Mouse (Mus musculus) ES-E14 (cell line): ENCODE data around the gene Dpp10. TPM values are rescaled to one million over a fixed set of nuclear protein-coding genes. Genes with fewer than 3 reads are reported as not detected.

ENCODE experiments used
- DNase-seq: peaks from one replicate; pipeline ENCODE4 v3.0.0-alpha.2; 2013; ENCODE audit warnings: low read depth, low spot score
- H3K27ac ChIP-seq: 2 replicates; pipeline ENCODE4 v1.5.1; 2012; ENCODE audit warnings: low read depth, mild to moderate bottlenecking, low read length, moderate library complexity, mixed read lengths; ENCODE audit not compliant: poor library complexity, insufficient read depth, severe bottlenecking
- H3K36me3 ChIP-seq: 2 replicates; pipeline ENCODE4 v1.6.1; 2012; ENCODE audit warnings: mild to moderate bottlenecking, low read length, moderate library complexity, mixed read lengths; ENCODE audit not compliant: control insufficient read depth, poor library complexity, insufficient read depth, severe bottlenecking
- H3K4me1 ChIP-seq, 2 experiments: fragments of 150-350 bp in 1 of 2; sonication (generic) in 1 of 2; 2 replicates each; pipeline ENCODE4 v1.6.1; 2012; ENCODE audit warnings: low read length in 2 of 2, mild to moderate bottlenecking in 1 of 2, mixed read lengths in 1 of 2; ENCODE audit not compliant: control insufficient read depth in 2 of 2, insufficient read depth in 2 of 2, poor library complexity in 1 of 2
- H3K4me3 ChIP-seq, 2 experiments: fragments of 150-350 bp in 1 of 2; sonication (generic) in 1 of 2; 2 replicates each; pipeline ENCODE4 v1.5.1; 2012; ENCODE audit warnings: low read length in 2 of 2, low read depth in 1 of 2, mild to moderate bottlenecking in 1 of 2, mixed read lengths in 1 of 2; ENCODE audit not compliant: insufficient read depth in 1 of 2, poor library complexity in 1 of 2, severe bottlenecking in 1 of 2
- H3K9ac ChIP-seq: 2 replicates; pipeline ENCODE4 v1.6.1; 2012; ENCODE audit warnings: low read depth, mild to moderate bottlenecking, low read length, mixed read lengths; ENCODE audit not compliant: poor library complexity, insufficient read depth, severe bottlenecking
- H3K9me3 ChIP-seq: fragments of 150-350 bp; sonication (generic); 2 replicates; pipeline ENCODE4 v1.6.1; 2012; ENCODE audit warnings: low read depth, mild to moderate bottlenecking, low read length; ENCODE audit not compliant: control insufficient read depth, insufficient read depth
- CHD2 ChIP-seq: IDR thresholded peaks from 2 replicates; pipeline ENCODE4 v1.6.1; 2014; ENCODE audit warnings: mild to moderate bottlenecking, low read depth, low read length, inconsistent platforms
- HCFC1 ChIP-seq: IDR thresholded peaks from 2 replicates; pipeline ENCODE4 v1.6.1; 2012; ENCODE audit warnings: low read length, inconsistent platforms, borderline replicate concordance; ENCODE audit not compliant: insufficient read depth
- MAFK ChIP-seq: IDR thresholded peaks from 2 replicates; pipeline ENCODE4 v1.6.1; 2014; ENCODE audit warnings: mild to moderate bottlenecking, low read depth, low read length, inconsistent platforms; ENCODE audit not compliant: insufficient read depth
- ZC3H11A ChIP-seq: IDR thresholded peaks from 2 replicates; pipeline ENCODE4 v1.6.1; 2012; ENCODE audit warnings: low read depth, mild to moderate bottlenecking, inconsistent platforms, low read length, borderline replicate concordance
- ZNF384 ChIP-seq: IDR thresholded peaks from 2 replicates; pipeline ENCODE4 v1.6.1; 2012; ENCODE audit warnings: low read depth, low read length, inconsistent platforms
- in situ Hi-C, 2 experiments: fragments of 600-800 bp; cut with MboI; formaldehyde crosslinking; loops; one replicate each; pipeline ENCODE4 v1.15.1; 2025; ENCODE audit warnings: low sequenced_read_pairs in 2 of 2, inconsistent platforms in 1 of 2; ENCODE audit not compliant: unreplicated experiment in 2 of 2
- total RNA-seq: library from RNA; depleted of rRNA; stranded (reverse); fragments of 300-350 nt; gene quantifications from 2 replicates; pipeline ENCODE4 v1.2.3, GENCODE M21; 2012

The Dpp10 gene
- total RNA-seq, 1 experiment = not detected

GRCm38 (mm10) chr1:123316886-123317285 is 728.5 kb downstream of the Dpp10 start:
- Histone ChIP-seq H3K9me3 (no peaks in the 10 kb centered on the region), H3K27ac (no peak overlapping the region), H3K36me3 (no peaks in the 10 kb centered on the region), H3K9ac (no peak overlapping the region), H3K4me1 (no peaks in the 10 kb centered on the region), H3K4me3 (no peak overlapping the region)
- in situ Hi-C loops = no loop called here
- no peak for DNase-seq
- no peak for TF ChIP-seq ZC3H11A
- no peak for TF ChIP-seq ZNF384
- no peak for TF ChIP-seq CHD2
- no peak for TF ChIP-seq MAFK
- no peak for TF ChIP-seq HCFC1
